Mouse (Mus musculus): ENCODE measurements around the gene Ak5.
"Not testable (repeated sequence)": the region's sequence is repeated elsewhere in the genome, so short reads cannot be mapped to it uniquely, and the experiment has no call there.

Gene Ak5

DNA sequence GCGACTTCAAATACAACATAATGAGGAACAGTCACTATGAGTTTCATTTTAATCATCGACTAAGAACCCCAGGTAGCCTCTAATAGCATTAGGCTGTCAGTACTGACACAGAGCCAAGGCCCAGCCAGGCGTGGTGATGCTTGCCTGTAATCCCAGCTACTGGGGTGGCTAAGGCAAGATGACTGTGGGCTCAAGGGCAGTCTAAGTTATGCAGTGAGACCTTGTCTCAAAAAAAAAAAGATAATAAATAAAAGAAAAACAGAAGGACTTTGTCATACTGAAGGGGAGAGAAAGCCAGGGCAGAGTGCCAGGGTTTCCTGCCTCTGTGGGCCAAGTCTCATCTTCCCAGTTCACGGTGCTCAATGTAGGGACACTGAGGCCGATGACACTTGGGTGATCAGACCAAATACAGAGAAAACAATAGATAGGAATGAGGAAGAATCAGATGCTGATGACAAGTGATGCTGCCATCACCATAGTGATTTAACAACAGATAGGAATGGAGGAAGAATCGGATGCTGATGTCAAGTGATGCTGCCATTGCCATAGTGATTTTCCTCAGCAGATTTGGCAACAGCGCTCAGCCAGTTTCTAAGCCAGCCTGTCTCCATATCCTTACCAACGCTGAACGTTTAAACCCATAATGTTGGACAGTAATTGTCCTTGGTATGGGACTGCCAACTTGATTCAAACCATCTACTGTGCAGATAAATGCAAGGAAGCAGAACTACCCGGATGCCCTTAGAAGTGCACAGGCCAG, 42.9 kb downstream of the Ak5 start:
- DNase-seq (ENCODE audit: low read depth) = no peak

DNA sequence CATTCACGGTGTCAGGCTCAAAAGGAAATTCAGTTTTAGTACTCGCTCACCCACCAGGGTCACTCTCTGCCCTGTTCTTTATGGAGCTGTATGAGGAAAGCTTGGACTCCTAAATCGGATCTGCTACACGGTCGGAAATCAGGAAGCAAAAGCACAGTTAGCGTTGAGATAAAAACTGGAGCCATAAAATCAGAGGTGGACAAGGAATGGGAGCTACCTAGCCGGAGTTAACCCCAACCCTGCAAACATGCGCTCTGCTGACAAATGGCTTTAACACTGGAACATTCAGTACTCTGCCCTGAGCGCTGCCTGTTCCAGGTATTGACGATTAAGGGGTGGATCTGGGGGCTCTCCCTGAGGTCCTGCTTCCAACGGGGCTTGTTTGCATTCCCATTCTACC, 47.6 kb downstream of the Ak5 start:
- DNase-seq (ENCODE audit: low read depth) = no peak

DNA sequence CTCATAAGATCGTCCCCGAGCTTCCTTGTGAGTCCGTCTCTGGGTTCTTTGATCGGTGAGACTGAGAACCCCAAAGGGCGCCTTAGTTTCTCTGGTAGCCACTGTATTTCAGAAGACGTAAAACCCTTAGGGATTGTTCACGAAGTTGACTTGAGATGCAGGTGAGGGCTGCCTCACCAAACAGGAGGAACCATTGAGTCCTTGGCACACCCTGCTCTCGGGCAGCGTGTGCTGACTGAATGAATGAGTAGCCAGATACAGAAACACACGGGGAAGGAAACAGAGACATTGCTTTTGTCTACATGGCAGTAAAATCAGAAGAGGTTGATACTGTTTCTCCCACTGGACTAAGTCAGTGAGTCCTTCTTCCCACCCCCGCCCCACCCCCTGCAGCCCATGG, 48.1 kb downstream of the Ak5 start:
- DNase-seq (ENCODE audit: low read depth) = no peak

DNA sequence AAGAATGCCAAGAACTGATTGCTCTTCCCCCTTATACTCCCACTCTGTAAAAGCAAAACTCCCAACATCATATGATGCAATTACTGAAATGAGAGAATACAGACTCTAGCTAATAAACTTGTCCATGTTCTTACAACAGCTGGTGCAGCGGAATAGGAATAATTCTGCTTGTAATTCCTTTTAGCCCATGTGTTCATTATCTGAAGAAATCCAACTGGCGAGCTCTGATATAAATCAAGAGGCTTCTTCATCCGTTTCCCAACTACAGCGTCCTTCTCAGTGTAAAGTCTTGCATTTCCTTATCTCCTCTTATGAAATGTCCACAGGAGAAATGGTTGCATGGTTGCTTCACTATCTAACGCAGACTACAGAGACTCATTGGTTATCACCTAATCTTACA, 59.1 kb downstream of the Ak5 start:
- no peak for DNase-seq (ENCODE audit: low read depth)

DNA sequence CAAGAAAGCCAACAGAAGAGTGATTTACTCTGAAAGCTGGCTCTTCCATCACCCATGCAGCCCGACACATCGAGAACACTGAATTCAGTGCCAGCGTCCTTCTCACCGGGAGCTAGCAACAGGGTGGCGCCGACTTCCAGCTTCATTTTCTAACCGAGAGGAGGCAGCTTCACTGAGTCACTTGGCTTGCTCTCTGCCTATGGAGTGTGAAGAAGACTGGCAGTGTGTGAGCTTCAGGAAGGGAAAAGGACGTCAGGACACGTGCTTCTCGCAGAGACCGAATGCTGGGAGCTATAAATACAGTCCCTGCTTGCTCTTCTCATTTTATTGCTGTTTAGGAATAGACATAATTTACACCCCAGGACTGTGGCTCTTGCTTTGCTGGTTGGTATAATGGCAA, 62.3 kb downstream of the Ak5 start:
- no peak for DNase-seq (ENCODE audit: low read depth)

DNA sequence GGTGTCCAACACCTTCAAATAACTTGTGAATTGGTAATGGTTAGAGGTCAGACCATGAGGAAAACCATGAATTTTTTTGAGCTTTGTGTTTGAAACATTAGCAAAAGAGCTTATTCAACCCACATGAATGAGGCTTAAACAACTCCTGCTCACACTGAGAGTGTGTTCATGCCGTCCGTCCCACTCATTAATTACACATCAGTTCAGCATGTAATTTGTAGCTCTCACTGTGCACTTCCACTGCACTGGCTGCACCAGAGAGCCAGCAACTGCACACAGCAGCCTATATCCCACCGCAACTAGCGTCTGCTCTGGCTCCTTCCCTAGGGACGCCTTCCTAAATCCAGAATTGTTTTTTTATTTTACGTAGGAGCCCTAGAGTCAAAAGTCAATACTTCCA, 68.5 kb downstream of the Ak5 start:
- DNase-seq (ENCODE audit: low read depth) = no peak

DNA sequence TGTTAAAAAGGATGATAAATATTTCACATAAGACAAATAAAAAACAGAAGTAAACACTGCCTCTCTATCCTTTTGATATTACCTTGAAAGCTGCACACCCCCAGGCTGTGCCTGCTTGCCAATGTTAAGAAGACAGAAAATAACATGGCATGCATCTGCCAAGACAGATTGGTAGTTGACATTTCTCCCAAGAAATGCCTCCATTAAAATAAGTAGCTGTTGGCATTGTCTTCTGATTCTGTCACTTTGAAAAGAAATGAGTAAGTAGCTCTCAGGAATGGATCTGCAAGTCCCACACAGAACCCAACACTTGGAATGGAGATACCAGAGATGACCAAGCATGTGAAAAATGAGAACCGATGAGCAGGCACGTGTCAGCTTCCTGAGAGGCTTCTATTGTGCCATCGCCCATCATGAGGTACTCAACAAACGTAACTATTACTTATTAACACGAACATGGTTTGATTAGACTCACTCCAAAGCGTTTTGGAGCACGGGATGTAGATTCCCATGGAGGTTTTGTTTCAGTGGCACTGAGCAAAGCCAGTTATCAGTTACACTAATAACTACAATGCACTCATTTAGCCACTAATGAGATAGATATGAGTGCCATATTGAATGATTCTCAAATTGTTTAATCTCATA, 71.6 kb downstream of the Ak5 start:
- DNase-seq (ENCODE audit: low read depth) = no peak

DNA sequence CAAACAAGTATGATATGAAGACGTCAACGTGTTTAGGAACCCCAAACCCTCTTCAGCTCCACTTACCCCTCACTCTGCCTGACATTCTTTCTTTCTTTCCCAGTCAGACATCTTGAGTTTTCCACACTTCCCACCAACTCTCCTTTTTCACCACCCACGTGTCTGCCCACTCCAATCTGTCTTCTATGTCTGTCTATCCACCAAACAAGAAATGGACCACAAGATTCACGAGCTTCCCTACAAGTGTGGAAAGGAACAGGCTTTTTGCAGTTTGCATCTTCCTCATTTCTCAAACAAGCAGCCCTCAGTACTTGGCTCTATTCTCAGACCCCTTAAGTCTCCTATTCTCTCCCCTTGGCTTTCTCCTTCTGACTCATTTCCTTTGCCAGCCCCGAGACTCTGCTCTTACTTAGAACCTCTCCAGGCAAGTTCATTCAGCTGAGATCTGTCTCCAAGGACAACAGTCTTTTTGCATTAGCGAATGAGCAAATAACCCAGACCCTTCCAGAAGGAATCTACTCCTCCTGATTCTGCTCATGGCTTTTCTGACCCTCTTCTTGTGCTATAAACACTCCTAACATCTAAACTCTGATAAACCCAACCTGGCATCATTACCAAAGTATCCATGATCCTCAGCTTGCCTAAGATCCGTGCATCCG, 75.3 kb downstream of the Ak5 start:
- DNase-seq (ENCODE audit: low read depth) = peak; percentile 67

DNA sequence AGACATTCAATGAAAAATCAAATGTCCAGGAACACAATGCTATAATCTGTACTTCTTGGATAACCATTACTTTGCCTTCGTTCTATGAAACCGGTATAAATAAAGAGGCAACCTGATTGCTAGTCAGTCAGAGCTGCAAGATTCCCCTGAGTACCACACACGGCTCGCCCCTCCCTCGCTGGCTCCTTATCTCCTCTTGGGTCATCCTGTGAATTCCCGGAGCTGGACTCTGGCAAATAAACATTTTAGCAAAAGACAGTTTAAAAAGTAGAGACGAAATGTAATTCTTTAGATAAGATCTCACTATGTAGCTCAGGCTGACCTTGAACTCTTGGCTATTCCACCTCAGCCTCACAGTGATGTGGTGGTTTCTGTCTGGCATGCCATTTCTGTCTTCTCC, 77.7 kb downstream of the Ak5 start:
- peak; percentile 45 for DNase-seq (ENCODE audit: low read depth)

DNA sequence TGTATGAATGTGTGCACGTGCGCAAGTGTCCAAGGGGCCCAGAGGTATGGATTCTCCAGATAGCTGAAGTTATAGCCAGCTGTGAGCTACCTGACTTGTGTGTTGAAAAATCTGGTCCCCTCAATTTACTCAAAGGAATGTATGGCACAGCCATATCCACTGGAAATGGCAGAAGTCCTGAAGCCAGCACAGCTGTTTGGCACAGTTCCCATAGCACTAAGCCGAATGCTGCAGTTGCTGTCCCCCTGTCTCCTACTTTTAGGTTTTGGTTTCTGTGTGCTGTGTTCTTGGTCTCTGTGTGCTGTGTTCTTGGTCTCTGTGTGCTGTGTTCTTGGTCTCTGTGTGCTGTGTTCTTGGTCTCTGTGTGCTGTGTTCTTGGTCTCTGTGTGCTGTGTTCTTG, 79.1 kb downstream of the Ak5 start:
- not testable (repeated sequence) for DNase-seq (ENCODE audit: low read depth)

DNA sequence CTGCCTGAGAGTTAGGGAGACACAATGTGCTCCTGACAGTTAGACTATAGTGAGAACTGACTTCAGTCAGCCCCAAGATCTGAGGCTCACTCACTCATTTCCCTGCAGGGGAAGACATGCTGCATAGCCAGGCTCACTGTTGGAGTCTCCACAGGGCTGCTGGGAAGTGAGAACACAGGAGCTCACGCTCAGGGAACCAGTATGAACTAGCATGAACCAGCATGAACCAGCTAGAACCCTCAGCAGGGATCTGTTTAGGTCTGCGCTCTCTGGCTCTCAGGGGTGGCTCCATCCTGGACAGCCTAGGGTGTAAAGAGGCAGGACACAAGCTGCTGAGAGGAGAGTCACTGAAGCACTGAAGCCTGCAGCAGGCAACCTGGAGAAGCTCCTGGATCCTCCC, 81.2 kb downstream of the Ak5 start:
- no peak for DNase-seq (ENCODE audit: low read depth)

DNA sequence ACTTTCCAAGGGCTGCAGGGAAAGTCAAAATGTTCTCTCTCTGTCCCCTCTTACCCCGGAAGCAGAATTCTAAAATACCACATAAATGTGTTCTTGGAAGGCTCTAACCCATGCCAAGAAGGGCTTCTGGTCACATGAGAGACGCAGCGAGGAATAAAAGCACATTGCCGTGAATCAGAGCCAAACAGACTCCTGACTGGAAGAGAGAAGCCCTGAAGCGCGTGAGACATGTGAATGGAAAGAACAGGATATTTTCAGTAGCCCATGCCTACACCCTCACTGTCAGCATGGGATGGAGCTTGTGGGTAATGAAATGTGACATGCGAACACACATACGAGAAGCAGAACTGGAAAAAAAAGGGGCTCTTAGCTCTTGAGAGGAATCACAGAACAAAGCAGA, 82.0 kb downstream of the Ak5 start:
- DNase-seq (ENCODE audit: low read depth) = no peak

DNA sequence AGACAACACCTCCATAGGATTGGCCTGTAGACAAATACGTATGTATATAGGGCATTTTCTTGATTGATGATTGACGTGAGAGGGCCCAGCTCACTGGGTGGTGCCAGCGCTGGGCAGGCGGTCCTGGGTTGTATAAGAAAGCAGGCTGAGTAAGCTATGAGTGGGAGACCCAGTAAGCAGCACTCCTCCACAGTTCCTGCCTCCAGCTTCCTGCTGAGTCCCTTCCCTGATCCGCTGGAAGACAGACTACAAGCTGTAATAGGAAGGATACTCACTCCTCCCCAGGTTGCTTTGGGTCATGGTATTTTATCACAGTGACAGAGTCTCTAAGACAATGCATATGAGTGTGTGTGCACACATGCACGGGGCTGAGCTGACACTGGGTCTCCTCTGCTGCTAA, 82.6 kb downstream of the Ak5 start:
- no peak for DNase-seq (ENCODE audit: low read depth)

DNA sequence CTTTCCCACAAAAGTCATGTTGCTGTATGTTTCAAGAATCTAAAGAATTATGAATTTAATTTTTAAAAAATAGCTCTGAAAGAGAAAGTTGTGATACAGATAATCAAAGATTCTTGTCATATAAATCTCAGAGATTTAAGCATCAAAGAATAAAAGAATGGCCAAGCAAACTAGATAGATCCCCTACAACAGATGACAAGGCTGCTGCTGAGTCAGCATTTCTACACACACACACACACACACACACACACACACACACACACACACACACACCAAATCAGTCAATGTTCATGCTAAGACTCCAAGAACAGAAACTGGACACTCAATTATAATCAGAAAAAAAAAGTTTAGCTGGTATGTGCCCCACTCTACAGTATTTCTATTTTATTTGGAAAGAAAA, 85.1 kb downstream of the Ak5 start:
- DNase-seq (ENCODE audit: low read depth) = no peak

DNA sequence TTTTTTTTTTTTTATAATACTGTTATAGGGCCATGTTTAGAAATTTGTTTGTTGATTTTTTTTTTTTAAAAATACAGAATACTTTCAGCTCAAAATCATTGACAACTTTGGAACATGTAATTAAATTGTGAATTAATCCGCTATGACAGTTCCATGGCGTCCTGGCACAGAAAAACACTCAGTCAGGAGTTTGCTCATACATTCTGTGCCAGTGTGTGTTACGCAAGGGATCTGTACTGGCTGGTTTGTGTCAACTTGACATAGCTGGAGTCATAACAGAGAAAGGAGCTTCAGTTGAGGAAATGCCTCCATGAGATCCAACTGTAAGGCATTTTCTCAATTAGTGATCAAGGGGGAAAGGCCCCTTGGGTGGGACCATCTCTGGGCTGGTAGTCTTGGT, 86.3 kb downstream of the Ak5 start:
- DNase-seq (ENCODE audit: low read depth) = peak; percentile 76

DNA sequence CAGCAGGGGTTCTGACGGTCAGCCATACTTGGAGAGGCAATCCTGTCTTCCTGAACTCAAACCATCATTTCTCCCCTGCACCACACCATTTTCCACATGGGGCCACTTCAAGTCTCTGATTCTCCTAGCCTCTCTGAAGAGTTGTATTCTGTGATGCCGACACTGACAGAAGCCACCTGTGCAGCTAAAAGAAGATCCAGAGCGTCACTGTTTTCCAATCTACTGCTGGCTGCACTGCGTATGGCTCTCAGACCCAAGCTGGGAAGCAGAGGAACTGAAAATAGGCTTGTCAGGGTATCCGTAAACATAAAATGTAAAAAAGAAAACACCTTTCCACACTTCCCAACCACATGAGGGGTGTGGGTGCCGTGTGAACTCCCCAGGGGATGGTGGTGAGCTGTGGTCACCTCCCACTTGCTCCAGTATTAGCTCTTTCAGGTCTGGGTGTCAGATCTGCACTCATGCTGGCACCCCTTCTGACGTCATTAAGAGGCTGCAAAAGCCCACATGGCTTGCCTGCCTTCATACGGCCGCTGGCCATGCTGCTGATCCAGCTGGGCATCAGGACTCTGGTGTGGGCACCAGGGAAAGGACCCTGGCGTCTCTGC, 88.1 kb downstream of the Ak5 start:
- no peak for DNase-seq (ENCODE audit: low read depth)

DNA sequence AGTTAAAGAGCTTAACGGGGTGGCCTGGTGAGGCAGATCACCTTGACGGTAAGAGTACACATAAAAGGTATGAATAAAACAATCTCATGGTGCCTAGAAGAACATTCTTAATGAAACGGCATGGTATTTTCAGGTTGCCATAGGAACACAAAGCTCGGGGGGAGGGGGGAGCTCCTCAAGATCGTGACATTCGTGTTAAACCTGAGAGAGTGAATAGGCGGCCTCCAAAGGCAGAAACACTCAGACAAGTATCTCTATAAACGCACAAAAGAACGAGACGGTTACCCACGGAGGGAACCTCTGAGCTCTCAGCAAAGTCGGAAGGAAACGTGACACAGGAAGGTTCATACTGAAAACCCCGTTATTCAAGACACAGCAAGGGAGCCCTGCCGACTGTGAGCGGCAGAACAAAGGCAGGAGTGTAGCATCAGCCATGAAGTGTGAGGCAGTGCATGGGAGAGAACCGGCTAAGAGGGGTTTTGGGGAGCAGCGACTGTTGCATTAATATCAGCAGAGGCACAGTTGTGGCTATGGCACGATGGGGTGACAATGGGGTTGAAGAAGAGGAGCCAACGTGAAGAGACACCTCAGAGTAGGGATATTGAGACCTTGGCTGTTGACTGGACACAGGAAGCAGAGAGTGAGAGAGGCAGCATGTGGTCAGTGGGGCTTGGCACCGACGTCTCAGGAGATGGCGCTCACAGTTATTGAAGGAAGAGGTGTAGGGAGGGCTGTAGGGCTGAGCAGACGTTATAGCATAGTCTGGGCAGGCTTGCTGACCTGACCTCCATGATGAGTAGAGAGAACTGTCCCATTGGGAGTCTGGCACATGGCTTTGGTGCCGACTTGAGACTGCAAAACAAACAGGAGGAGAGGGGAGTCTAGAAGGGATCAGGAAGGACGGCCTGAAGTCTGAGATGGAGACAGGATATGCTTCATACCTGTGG, 89.6 kb downstream of the Ak5 start:
- no peak for DNase-seq (ENCODE audit: low read depth)

DNA sequence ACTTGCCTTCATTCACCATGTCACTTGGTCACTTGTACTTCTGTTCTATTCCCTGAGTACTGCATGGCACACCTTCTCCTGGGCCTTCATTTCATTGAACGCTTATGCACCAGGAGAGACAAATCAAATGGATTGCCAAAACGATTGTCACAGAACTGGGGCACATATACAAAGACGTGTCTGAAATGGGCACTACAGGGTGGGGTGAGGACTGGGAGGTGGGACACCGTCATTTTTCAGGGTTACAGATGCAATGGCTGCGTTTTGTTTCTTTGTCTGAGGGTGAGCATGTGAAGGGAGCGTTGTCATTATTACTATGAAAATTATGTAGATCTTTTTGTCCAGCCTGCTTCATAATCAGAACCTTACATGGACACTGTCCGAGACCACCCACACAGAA, 90.4 kb downstream of the Ak5 start:
- DNase-seq (ENCODE audit: low read depth) = no peak

DNA sequence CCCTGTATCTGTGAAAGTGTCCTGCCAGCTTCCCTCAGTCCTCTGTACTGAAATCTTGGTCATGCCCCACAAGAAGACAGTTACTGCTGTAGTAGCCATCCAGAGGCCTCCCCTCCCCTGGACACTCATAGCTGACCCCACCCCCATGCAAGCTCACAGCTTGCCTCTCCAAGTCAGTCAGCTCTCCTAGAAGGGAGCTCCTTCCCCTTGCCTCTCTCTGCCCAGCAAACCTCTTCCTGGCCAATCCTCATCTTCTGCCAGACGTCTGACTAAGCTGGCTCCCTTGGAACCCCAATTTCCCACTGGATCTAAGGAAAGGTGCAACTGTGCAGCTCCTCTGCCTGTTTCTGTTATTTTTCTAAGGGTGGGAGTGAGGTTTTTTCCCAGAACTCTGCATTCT, 90.9 kb downstream of the Ak5 start:
- DNase-seq (ENCODE audit: low read depth) = peak; percentile 33

DNA sequence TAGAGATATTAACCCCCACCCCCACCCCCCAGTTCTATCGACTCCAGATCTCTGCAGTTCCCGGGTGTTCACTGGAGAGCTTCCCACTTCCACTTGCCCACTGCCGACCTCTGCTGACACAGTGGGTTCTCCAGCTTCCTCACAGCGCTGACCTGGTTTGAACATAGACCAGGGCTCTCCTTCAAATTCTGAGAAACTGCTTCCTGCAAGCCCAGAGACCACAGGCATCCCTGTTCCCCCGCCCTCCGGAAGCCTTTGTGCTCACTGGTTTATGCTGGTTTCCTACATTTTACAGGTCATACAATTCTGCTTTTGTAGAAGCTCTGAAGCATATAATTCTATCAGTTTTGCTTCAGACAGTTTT, 98.9 kb downstream of the Ak5 start:
- DNase-seq (ENCODE audit: low read depth) = peak; percentile 80

DNA sequence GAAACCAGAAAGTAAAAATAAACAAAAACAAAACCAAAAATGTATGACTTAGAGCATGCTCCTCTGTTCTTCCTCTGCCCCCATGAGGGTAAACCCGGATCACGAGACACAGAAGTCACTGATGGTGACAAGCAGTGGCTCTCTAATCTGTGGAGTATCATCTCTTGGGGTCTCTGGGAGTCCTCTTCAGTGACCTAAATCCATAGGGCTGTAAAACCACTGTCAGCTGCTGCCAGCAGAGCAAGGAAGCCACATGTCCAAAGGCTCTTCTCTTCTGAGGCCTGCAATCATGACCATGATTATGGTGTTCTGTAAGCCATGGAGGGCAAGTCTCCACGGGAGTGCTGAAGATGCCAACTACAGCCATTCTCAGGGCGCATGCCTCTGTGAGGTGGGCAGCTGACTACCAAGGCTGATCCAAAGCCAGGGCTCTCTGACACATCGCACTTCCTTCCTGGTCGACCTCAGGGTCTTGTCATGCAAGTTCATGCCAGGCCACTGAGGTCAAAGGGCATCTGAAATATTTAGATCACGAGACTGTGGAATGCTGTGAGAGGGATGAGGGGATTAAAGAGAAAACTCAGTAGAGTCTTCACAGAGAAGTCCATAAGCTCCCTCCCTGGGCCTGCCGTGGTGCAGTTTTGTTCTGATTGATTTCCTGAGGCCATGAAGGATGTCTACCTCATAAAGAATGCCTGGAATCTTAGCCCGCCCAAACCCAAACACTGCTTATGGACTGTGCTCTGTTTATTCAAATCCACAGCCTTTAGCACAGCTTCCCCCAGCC, 99.5 kb downstream of the Ak5 start:
- DNase-seq (ENCODE audit: low read depth) = peak; percentile 85
